Mouse (Mus musculus) gastrocnemius, adult 18-20 months (tissue): ENCODE results near the gene P2ry6. TPM values are rescaled to one million over a fixed set of nuclear protein-coding genes. Genes with fewer than 3 reads are reported as not detected.

Experiments used
- DNase-seq: peaks from one replicate; pipeline ENCODE4 v3.0.0; 2021; ENCODE audit warnings: low spot score
- total RNA-seq, 2 experiments: library from RNA; stranded (reverse); gene quantifications; 2 replicates each; pipeline ENCODE4 v1.2.3; 2021

The P2ry6 gene
- total RNA-seq, 2 experiments from 2014 or later: 0.59 to 0.90 TPM

- peak; percentile 68 for DNase-seq
Observed at GRCm38 (mm10) chr7:100918176-100918575, 56.3 kb downstream of the P2ry6 start.

DNA sequence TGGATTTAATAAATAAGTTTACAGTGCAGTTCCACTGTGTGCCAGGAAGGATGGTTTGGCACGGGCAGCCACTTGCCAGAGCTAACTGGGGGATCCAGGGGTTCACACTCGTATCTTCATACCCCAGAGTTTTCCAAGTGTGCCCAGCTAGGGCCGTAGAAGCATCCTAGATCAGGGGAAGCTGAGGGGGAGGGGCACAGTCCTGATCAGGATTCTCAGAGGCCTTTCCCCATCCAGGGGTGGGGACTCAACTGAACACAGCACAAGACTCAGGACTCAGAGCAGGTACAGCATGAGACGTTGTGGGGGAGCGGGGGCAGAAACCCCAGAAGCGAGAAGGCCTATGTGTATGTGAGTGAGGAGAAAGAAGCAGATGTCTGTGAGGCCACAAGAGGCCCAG, 56.7 kb downstream of the P2ry6 start:
- no peak for DNase-seq

DNA sequence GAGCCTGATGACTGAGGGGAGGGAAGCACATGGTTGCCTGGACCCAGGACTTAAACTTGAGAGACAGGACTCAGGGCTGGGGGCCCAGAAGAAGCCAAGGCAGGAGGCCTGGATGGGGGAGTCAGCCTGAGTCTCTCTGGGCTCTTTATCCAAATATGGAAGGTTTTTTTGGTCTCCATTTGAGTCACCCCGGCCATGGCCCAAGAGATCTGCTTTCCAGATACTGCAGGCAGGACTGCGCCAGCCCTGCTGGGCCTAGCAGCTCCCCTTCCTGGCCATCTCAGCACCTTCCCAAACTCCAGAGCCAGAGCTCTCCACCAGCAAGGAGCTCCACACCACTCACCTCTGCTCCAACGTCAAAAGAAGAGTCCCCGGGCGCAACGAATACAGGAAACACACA, 57.9 kb downstream of the P2ry6 start:
- DNase-seq: no peak

- no peak for DNase-seq
Observed at GRCm38 (mm10) chr7:100915204-100915603, 59.2 kb downstream of the P2ry6 start.

DNA sequence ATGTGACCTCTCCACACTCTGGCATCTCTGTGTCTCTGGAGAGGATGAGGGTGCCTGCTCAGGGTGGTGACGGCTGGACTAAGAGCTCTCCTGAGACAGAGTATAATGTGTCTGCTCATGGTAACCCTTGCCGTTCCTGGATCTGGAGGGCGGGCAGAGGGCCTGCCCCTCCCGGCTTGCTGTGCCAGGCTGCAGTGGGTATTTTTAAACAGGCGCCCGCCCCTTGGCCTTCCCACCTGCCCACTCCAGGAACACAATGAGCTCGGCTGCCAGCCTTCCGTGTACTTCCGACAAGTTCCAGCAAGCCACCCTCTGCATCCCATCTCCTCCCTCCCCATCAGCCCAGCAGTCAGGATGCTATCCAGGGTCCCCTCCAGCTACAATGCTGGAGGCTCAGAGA, 62.7 kb downstream of the P2ry6 start:
- no peak for DNase-seq

DNA sequence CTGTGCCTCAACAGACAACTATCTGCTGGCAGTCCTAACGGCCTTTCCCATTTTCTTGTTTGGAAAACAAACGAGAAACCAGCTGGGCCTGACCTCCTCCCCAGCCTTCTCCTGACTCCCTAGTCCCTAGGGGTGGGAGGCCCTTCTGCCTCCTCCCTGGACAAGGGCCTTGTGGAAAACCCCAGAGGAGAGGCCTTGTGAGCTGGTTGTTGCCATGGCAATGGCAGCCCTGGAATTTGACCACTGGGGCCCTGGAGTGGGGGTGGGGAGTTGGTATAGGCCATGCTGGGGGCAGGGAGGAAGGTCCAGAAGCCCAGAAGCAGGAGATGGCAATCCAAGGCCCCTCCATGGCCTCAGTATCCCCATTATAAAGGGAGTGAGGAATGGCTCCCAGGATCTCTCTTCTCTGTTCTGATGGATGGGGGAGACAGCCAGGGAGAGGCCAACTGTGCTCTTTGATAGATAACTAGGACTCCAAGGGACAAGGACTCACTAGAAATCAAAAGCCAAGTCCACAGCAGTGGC, 63.1 kb downstream of the P2ry6 start:
- DNase-seq: no peak

GRCm38 (mm10) chr7:100908567-100908966, 65.9 kb downstream of the P2ry6 start:
- DNase-seq: no peak

DNA sequence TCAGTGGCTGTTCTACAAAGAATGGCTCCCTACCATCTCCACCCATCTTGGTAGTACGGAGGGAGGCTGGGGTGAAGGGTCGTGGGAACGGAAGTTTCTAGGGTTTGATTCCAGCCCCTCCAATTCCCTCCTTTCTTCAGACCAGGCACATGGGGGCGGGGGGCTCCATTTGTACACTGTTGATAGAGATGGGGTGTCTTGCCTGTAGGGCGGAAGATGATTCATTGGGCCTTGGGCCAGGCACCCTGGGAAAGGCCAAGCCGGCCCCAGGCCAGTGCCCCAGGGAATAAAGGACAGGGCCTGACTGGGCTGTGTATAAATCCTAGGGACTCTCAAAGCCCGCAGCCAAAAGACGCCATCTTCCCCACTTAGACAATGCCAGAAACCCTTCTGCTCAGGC, 66.4 kb downstream of the P2ry6 start:
- no peak for DNase-seq

DNA sequence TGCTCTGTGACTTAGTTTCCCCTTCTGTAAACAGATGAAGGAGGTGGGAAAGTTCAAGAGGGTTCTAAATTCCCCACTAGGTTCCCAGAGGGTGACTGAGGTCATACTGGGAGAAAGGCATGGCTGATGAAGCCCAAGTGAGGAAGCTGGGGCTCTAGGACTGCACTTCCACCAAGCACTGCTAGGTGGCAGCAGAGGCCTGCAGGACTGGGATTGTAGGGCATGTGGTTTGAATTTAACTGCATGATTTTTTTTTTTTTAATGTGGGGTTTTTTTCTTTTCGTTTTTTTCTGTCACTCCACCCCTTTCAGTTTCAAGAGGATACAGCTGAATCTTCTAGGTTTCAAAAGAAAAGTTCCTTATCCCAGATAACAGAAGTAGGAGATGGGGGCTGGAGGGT, 67.2 kb downstream of the P2ry6 start:
- DNase-seq: peak; percentile 86

- DNase-seq: no peak
Observed at GRCm38 (mm10) chr7:100906029-100906789, 68.2 kb downstream of the P2ry6 start.

DNA sequence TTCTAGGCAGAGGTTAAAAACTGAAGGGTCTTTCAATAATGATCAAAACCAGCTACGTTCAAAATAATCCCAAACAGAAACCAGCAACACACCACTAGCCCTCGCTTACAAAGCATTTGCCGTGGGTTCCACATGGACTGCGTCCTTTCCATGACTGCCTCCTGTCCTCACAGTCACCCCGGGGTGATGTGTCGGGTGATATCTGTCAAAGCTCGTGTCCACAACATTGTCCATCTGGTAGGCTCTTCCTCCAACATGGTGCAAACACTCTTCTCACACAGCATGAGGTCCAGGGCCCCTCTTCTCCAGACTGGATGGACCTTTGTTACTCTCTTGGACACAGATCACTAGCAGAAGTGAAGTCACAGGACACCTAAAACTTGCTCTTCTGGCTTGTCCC, 69.4 kb downstream of the P2ry6 start:
- DNase-seq: no peak

- DNase-seq: no peak
Observed at GRCm38 (mm10) chr7:100904612-100905011, 69.8 kb downstream of the P2ry6 start.

- no peak for DNase-seq
Observed at GRCm38 (mm10) chr7:100902451-100903137, 71.9 kb downstream of the P2ry6 start.

DNA sequence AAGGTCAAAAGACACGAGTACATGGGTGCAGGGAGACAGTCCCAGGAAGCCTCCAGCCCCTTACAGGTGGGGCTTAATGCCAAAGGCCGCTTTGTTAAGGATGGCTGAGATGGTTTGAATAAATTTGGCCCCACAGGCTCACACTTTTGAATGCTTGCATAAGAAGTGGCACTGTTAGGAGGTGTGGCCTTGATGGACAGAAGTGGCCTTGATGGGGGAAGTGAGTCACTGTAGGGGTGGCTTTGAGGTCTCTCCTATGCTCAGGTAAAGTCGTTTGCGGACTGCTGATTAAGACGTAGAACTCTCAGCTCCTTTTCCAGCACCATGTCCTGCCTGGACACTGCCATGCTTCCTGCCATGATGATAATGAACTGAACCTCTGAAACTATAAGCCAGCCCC, 76.6 kb downstream of the P2ry6 start:
- no peak for DNase-seq

- DNase-seq: no peak
Observed at GRCm38 (mm10) chr7:100894833-100895226, 79.6 kb downstream of the P2ry6 start.

- DNase-seq: no peak
Observed at GRCm38 (mm10) chr7:100894057-100894832, 80.2 kb downstream of the P2ry6 start.

- no peak for DNase-seq
Observed at GRCm38 (mm10) chr7:100893249-100894056, 81.0 kb downstream of the P2ry6 start.
